Mouse (Mus musculus) ovary, postnatal 36 days (tissue): Measurements from ENCODE around the gene Aoc1.

ENCODE experiments used
- DNase-seq: peaks from one replicate; pipeline ENCODE4 v3.0.0; 2022; ENCODE audit warnings: low spot score, mixed read lengths

The Aoc1 gene

GRCm38 (mm10) chr6:48909229-48909628 lies 36.5 kb downstream of the Aoc1 start:
- DNase-seq: no peak

- no peak for DNase-seq
Measured at GRCm38 (mm10) chr6:48912033-48912432, 39.3 kb downstream of the Aoc1 start.

GRCm38 (mm10) chr6:48913587-48913986 lies 40.9 kb downstream of the Aoc1 start:
- no peak for DNase-seq

- no peak for DNase-seq
Measured at GRCm38 (mm10) chr6:48929595-48929994, 56.9 kb downstream of the Aoc1 start, which contains the start of gene 1600015I10Rik. Gene 1600015I10Rik, plus strand, starts transcription at chr6:48929895.

- no peak for DNase-seq
Measured at GRCm38 (mm10) chr6:48949596-48949995, 76.9 kb downstream of the Aoc1 start.

- DNase-seq: no peak
Measured at GRCm38 (mm10) chr6:48950676-48951075, 78.0 kb downstream of the Aoc1 start.

- DNase-seq: no peak
Measured at GRCm38 (mm10) chr6:48951630-48952029, 78.9 kb downstream of the Aoc1 start.

GRCm38 (mm10) chr6:48953220-48953619 lies 80.5 kb downstream of the Aoc1 start:
- DNase-seq: no peak

- no peak for DNase-seq
Measured at GRCm38 (mm10) chr6:48954211-48954610, 81.5 kb downstream of the Aoc1 start.

- DNase-seq: peak; percentile 57
Measured at GRCm38 (mm10) chr6:48954946-48955345, 82.2 kb downstream of the Aoc1 start.

GRCm38 (mm10) chr6:48956785-48957184 lies 84.1 kb downstream of the Aoc1 start:
- no peak for DNase-seq

- DNase-seq: peak; percentile 28
Measured at GRCm38 (mm10) chr6:48958053-48958452, 85.4 kb downstream of the Aoc1 start.
